Mouse (Mus musculus) C2C12 (cell line): ENCODE results near the gene Slc9a3.

Experiments
- CTCF ChIP-seq: IDR thresholded peaks from one replicate; pipeline ENCODE4 v1.5.1; 2011; ENCODE audit not compliant: control insufficient read depth, insufficient read depth, insufficient read length
- FOSL1 ChIP-seq: IDR thresholded peaks from one replicate; pipeline ENCODE4 v1.8.0; 2011; ENCODE audit warnings: mild to moderate bottlenecking, low read length; ENCODE audit not compliant: poor library complexity, insufficient read depth, severe bottlenecking
- MYOG ChIP-seq: IDR thresholded peaks from one replicate; pipeline ENCODE4 v1.6.1; 2011; ENCODE audit not compliant: control insufficient read depth, insufficient read length; ENCODE audit errors: extremely low read depth
- USF1 ChIP-seq: IDR thresholded peaks from one replicate; pipeline ENCODE4 v1.6.1; 2011; ENCODE audit warnings: low read depth, mild to moderate bottlenecking, control low read depth, moderate library complexity

DNA sequence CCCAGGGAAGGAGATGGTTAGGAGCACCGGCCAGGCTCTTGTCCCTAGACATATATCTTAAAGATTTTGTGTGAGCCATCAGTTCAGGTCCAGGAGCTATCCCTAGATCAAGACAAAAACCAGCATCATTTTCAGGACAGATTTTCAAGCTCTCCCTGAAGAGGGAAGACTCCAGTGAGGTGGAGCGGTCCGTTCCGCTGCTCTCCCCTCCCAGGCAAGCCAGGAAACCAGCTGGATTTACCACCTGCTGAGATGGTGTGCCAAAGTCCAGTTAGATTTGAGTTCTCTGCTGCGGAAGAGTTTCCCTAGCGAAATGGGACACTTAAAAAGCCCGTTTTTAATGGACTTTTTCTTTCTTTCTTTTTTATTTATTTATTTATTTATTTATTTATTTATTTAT is 6.3 kb downstream of the Slc9a3 start:
- no peak for TF ChIP-seq CTCF
- no peak for TF ChIP-seq USF1
- TF ChIP-seq MYOG = no peak
- no peak for TF ChIP-seq FOSL1
